Mouse (Mus musculus) kidney, embryonic 16.5 days (tissue): Measurements from ENCODE around the gene Polr2h. TPM values are rescaled to one million over a fixed set of nuclear protein-coding genes. Genes with fewer than 3 reads are reported as not detected.
"Not testable (repeated sequence)": the region's sequence is repeated elsewhere in the genome, so short reads cannot be mapped to it uniquely, and the experiment has no call there.

Experiments used
- ATAC-seq: fragments of 200-750 bp; cut with Nextera tagmentation; 2 replicates; pipeline ENCODE4 v1.8.0; 2017; ENCODE audit warnings: moderate TSS enrichment; ENCODE audit not compliant: low FRiP score, low TSS enrichment
- H3K27ac ChIP-seq: fragments of 300-500 bp; sonication (generic); 2 replicates; pipeline ENCODE4 v1.5.1; 2014; ENCODE audit warnings: low read length
- H3K27me3 ChIP-seq: fragments of 300-500 bp; sonication (generic); 2 replicates; pipeline ENCODE4 v1.6.1; 2014; ENCODE audit warnings: low read length, control low read depth, mixed read lengths; ENCODE audit not compliant: insufficient read depth
- H3K36me3 ChIP-seq: fragments of 300-500 bp; sonication (generic); 2 replicates; pipeline ENCODE4 v1.6.1; 2014; ENCODE audit warnings: low read length, control low read depth, mixed read lengths; ENCODE audit not compliant: insufficient read depth
- H3K4me1 ChIP-seq: fragments of 300-500 bp; sonication (generic); 2 replicates; pipeline ENCODE4 v1.6.1; 2014; ENCODE audit warnings: low read length, control low read depth, mixed read lengths; ENCODE audit not compliant: insufficient read depth
- H3K4me2 ChIP-seq: fragments of 300-500 bp; sonication (generic); replicated peaks from 2 replicates; pipeline ENCODE4 v1.6.1; 2014; ENCODE audit warnings: low read depth, low read length
- H3K4me3 ChIP-seq: fragments of 300-500 bp; sonication (generic); 2 replicates; pipeline ENCODE4 v1.5.1; 2014; ENCODE audit warnings: mild to moderate bottlenecking, low read length
- H3K9ac ChIP-seq: fragments of 300-500 bp; sonication (generic); replicated peaks from 2 replicates; pipeline ENCODE4 v1.6.1; 2014; ENCODE audit warnings: low read length
- H3K9me3 ChIP-seq: fragments of 300-500 bp; sonication (generic); 2 replicates; pipeline ENCODE4 v1.6.1; 2016; ENCODE audit warnings: low read length, control low read depth
- WGBS: fragments of 180-500 bp; shearing (Covaris S2); extraction: QIAGEN DNeasy Blood & Tissue Kit; methylation state at CpG from one replicate; pipeline ENCODE4 v1.1.7; 2014; 5-methylcytosine and 5-hydroxymethylcytosine counted together
- polyA plus RNA-seq: library from polyadenylated mRNA; unstranded; fragments of >200 nt; fragmentation: Nextera tagmentation; extraction: Ambion mirVana; gene quantifications from 2 replicates; pipeline ENCODE4 v1.2.1, GENCODE M21; 2015

Gene Polr2h
- polyA plus RNA-seq, result 107 and 119 TPM in 2 replicates

- H3K4me2 ChIP-seq, result peak within 1 kb of the TSS; percentile 90
- H3K36me3 ChIP-seq, result peaks cover 17% of the 10 kb centered on the region; the same call in 1 of the 2 replicates
- H3K4me3 ChIP-seq, result peak within 1 kb of the TSS; percentile 63
- peak; percentile 85 for ATAC-seq
- H3K9ac ChIP-seq, result peak within 1 kb of the TSS; percentile 81
- H3K4me1 ChIP-seq, result peaks cover 21% of the 10 kb centered on the region
- under 1% methylated on average over 61 of the region's 62 CpGs for WGBS
- H3K27ac ChIP-seq, result peak within 1 kb of the TSS; percentile 98
- H3K9me3 ChIP-seq, result no peaks in the 10 kb centered on the region
- H3K27me3 ChIP-seq, result no peaks in the 10 kb centered on the region
Measured at GRCm38 (mm10) chr16:20717181-20717977, at the start of gene Polr2h, which contains the start of gene Clcn2. Gene Polr2h (plus strand): TSS chr16:20717665. Gene Clcn2 (minus strand): TSS chr16:20717746.

GRCm38 (mm10) chr16:20668013-20668412, 49.5 kb upstream of the Polr2h start, which contains the start of gene Eif4g1:
Gene Eif4g1 (plus strand): TSS chr16:20668313.
- not testable (repeated sequence) for H3K9ac ChIP-seq, ATAC-seq, H3K27me3 ChIP-seq, H3K27ac ChIP-seq, H3K4me2 ChIP-seq, H3K36me3 ChIP-seq, H3K4me3 ChIP-seq, H3K4me1 ChIP-seq, H3K9me3 ChIP-seq
- 100% methylated on average over 4 of the region's 6 CpGs for WGBS

- Histone ChIP-seq H3K4me3 (no peak overlapping the region), H3K9me3 (no peaks in the 10 kb centered on the region), H3K9ac (no peak overlapping the region), H3K27ac (no peak overlapping the region), H3K36me3 (peaks cover 6% of the 10 kb centered on the region), H3K4me2 (no peak overlapping the region), H3K27me3 (no peaks in the 10 kb centered on the region), H3K4me1 (peaks cover 14% of the 10 kb centered on the region)
- no peak for ATAC-seq
- 81% methylated on average over 3 of the region's 3 CpGs for WGBS
Measured at GRCm38 (mm10) chr16:20670291-20670690, 47.2 kb upstream of the Polr2h start.

- Histone ChIP-seq H3K9ac (no peak overlapping the region), H3K4me1 (peaks cover 14% of the 10 kb centered on the region), H3K4me3 (peak overlapping the region; percentile 97), H3K36me3 (peaks cover 17% of the 10 kb centered on the region), H3K4me2 (peak overlapping the region; percentile 99), H3K27me3 (no peaks in the 10 kb centered on the region), H3K27ac (peak overlapping the region; percentile 72), H3K9me3 (no peaks in the 10 kb centered on the region)
- ATAC-seq, result no peak
- WGBS, result 23% methylated on average over 6 of the region's 6 CpGs
Measured at GRCm38 (mm10) chr16:20671886-20672285, 45.6 kb upstream of the Polr2h start.

GRCm38 (mm10) chr16:20672500-20672902, 45.0 kb upstream of the Polr2h start:
- H3K9me3 ChIP-seq, result no peaks in the 10 kb centered on the region
- H3K27me3 ChIP-seq, result no peaks in the 10 kb centered on the region
- peaks cover 23% of the 10 kb centered on the region for H3K36me3 ChIP-seq
- under 1% methylated on average over 35 of the region's 38 CpGs for WGBS
- peak overlapping the region; percentile 97 for H3K4me3 ChIP-seq
- H3K27ac ChIP-seq, result peak overlapping the region; percentile 95
- peaks cover 14% of the 10 kb centered on the region for H3K4me1 ChIP-seq
- H3K9ac ChIP-seq, result peak overlapping the region; percentile 96
- peak; percentile 96 for ATAC-seq
- peak overlapping the region; percentile 99 for H3K4me2 ChIP-seq

- Histone ChIP-seq H3K9me3 (no peaks in the 10 kb centered on the region), H3K27ac (peak overlapping the region; percentile 95), H3K4me1 (peaks cover 14% of the 10 kb centered on the region), H3K27me3 (no peaks in the 10 kb centered on the region), H3K4me2 (peak overlapping the region; percentile 99), H3K4me3 (peak overlapping the region; percentile 97), H3K36me3 (peaks cover 29% of the 10 kb centered on the region), H3K9ac (peak overlapping the region; percentile 96)
- under 1% methylated on average over 65 of the region's 78 CpGs for WGBS
- peak; percentile 1 for ATAC-seq
Measured at GRCm38 (mm10) chr16:20672965-20673705, 44.3 kb upstream of the Polr2h start.

GRCm38 (mm10) chr16:20673706-20674303, 43.7 kb upstream of the Polr2h start:
- peak overlapping the region; percentile 99 for H3K4me2 ChIP-seq
- 0 out of 2 replicates have a peak, but pooled peaks have one; percentile 8 for ATAC-seq

GRCm38 (mm10) chr16:20675213-20675612, 42.3 kb upstream of the Polr2h start:
- no peak for ATAC-seq
- peaks cover 14% of the 10 kb centered on the region for H3K4me1 ChIP-seq
- H3K27me3 ChIP-seq, result no peaks in the 10 kb centered on the region
- H3K36me3 ChIP-seq, result peaks cover 49% of the 10 kb centered on the region
- no peak overlapping the region for H3K9ac ChIP-seq
- 89% methylated on average over 6 of the region's 6 CpGs for WGBS
- no peak overlapping the region for H3K4me2 ChIP-seq
- no peak overlapping the region for H3K27ac ChIP-seq
- H3K9me3 ChIP-seq, result no peaks in the 10 kb centered on the region
- no peak overlapping the region for H3K4me3 ChIP-seq

More at GRCm38 (mm10) chr16:20673706-20674303, 43.7 kb upstream of the Polr2h start:
- Histone ChIP-seq H3K36me3 (peaks cover 36% of the 10 kb centered on the region), H3K4me3 (peak overlapping the region; percentile 97), H3K27ac (peak overlapping the region; percentile 95), H3K9ac (peak overlapping the region; percentile 96), H3K9me3 (no peaks in the 10 kb centered on the region), H3K4me1 (peaks cover 14% of the 10 kb centered on the region), H3K27me3 (no peaks in the 10 kb centered on the region)
- WGBS, result 2% methylated on average over 14 of the region's 14 CpGs

GRCm38 (mm10) chr16:20676702-20677101, 40.8 kb upstream of the Polr2h start:
- no peaks in the 10 kb centered on the region for H3K27me3 ChIP-seq
- peaks cover 14% of the 10 kb centered on the region for H3K4me1 ChIP-seq
- 83% methylated on average over 4 of the region's 4 CpGs for WGBS
- no peaks in the 10 kb centered on the region for H3K9me3 ChIP-seq
- peaks cover 64% of the 10 kb centered on the region for H3K36me3 ChIP-seq
- H3K27ac ChIP-seq, result no peak overlapping the region
- no peak for ATAC-seq
- no peak overlapping the region for H3K4me2 ChIP-seq
- H3K4me3 ChIP-seq, result no peak overlapping the region
- no peak overlapping the region for H3K9ac ChIP-seq
